Mouse (Mus musculus) heart, embryonic 15.5 days (tissue): ENCODE results near the gene Pla2r1. TPM values are rescaled to one million over a fixed set of nuclear protein-coding genes. Genes with fewer than 3 reads are reported as not detected.

Source experiments
- ATAC-seq: fragments of 200-750 bp; cut with Nextera tagmentation; replicated peaks from 2 replicates; pipeline ENCODE4 v1.8.0; 2017; ENCODE audit warnings: low read depth, moderate TSS enrichment; ENCODE audit not compliant: insufficient number of reproducible peaks, insufficient read depth, low FRiP score
- H3K27ac ChIP-seq: fragments of 300-500 bp; sonication (generic); 2 replicates; pipeline ENCODE4 v1.5.1; 2015; ENCODE audit warnings: mild to moderate bottlenecking, inconsistent platforms
- H3K27me3 ChIP-seq: fragments of 300-500 bp; sonication (generic); 2 replicates; pipeline ENCODE4 v1.6.1; 2015; ENCODE audit warnings: inconsistent platforms
- H3K36me3 ChIP-seq: fragments of 300-500 bp; sonication (generic); 2 replicates; pipeline ENCODE4 v1.6.1; 2015; ENCODE audit warnings: mild to moderate bottlenecking, inconsistent platforms
- H3K4me1 ChIP-seq: fragments of 300-500 bp; sonication (generic); replicated peaks from 2 replicates; pipeline ENCODE4 v1.6.1; 2015; ENCODE audit warnings: inconsistent platforms
- H3K4me2 ChIP-seq: fragments of 300-500 bp; sonication (generic); 2 replicates; pipeline ENCODE4 v1.6.1; 2015; ENCODE audit warnings: inconsistent platforms, mild to moderate bottlenecking, moderate library complexity
- H3K4me3 ChIP-seq: fragments of 300-500 bp; sonication (generic); 2 replicates; pipeline ENCODE4 v1.5.1; 2015; ENCODE audit warnings: mild to moderate bottlenecking, inconsistent platforms
- H3K9ac ChIP-seq: fragments of 300-500 bp; sonication (generic); 2 replicates; pipeline ENCODE4 v1.6.1; 2015; ENCODE audit warnings: mild to moderate bottlenecking, inconsistent platforms
- H3K9me3 ChIP-seq: fragments of 300-500 bp; sonication (generic); replicated peaks from 2 replicates; pipeline ENCODE4 v1.6.1; 2016; ENCODE audit warnings: inconsistent platforms
- WGBS: fragments of 180-500 bp; shearing (Covaris S2); methylation state at CpG from one replicate; pipeline ENCODE4 v1.1.7; 2015; ENCODE audit warnings: mixed read lengths; 5-methylcytosine and 5-hydroxymethylcytosine counted together
- polyA plus RNA-seq: library from polyadenylated mRNA; unstranded; fragments of >200 nt; fragmentation: Nextera tagmentation; extraction: Ambion mirVana; gene quantifications from 2 replicates; pipeline ENCODE4 v1.2.1, GENCODE M21; 2015

The Pla2r1 gene
- 1.3 TPM in 2 replicates for polyA plus RNA-seq

GRCm38 (mm10) chr2:60552902-60553682 lies at the start of gene Pla2r1:
Gene Pla2r1, minus strand, starts transcription at chr2:60553308.
- Histone ChIP-seq H3K9me3 (no peaks in the 10 kb centered on the region), H3K27me3 (no peaks in the 10 kb centered on the region), H3K4me2 (peak within 1 kb of the TSS; percentile 96), H3K36me3 (no peaks in the 10 kb centered on the region), H3K4me3 (peak within 1 kb of the TSS; percentile 58), H3K4me1 (peaks cover 14% of the 10 kb centered on the region), H3K27ac (no peak within 1 kb of the TSS), H3K9ac (peak within 1 kb of the TSS; percentile 59)
- WGBS, result 5% methylated on average over 33 of the region's 33 CpGs
- ATAC-seq, result no peak; the same call in 1 of the 2 replicates

- H3K9ac ChIP-seq, result no peak overlapping the region
- no peaks in the 10 kb centered on the region for H3K9me3 ChIP-seq
- no peak for ATAC-seq
- H3K27me3 ChIP-seq, result no peaks in the 10 kb centered on the region
- no peak overlapping the region for H3K4me2 ChIP-seq
- H3K36me3 ChIP-seq, result no peaks in the 10 kb centered on the region
- no peak overlapping the region for H3K4me3 ChIP-seq
- H3K4me1 ChIP-seq, result no peaks in the 10 kb centered on the region
- 73% methylated on average over 2 of the region's 2 CpGs for WGBS
- H3K27ac ChIP-seq, result no peak overlapping the region
Observed at GRCm38 (mm10) chr2:60601326-60601725, 48.2 kb upstream of the Pla2r1 start.

GRCm38 (mm10) chr2:60600863-60601262 lies 47.8 kb upstream of the Pla2r1 start:
- Histone ChIP-seq H3K9me3 (no peaks in the 10 kb centered on the region), H3K4me2 (no peak overlapping the region), H3K27ac (no peak overlapping the region), H3K4me1 (no peaks in the 10 kb centered on the region), H3K27me3 (no peaks in the 10 kb centered on the region), H3K36me3 (no peaks in the 10 kb centered on the region), H3K9ac (no peak overlapping the region), H3K4me3 (no peak overlapping the region)
- WGBS, result 75% methylated on average over 2 of the region's 2 CpGs
- no peak for ATAC-seq

- no peak overlapping the region for H3K9ac ChIP-seq
- H3K36me3 ChIP-seq, result no peaks in the 10 kb centered on the region
- 79% methylated on average over 4 of the region's 4 CpGs for WGBS
- ATAC-seq, result no peak
- H3K4me3 ChIP-seq, result no peak overlapping the region
- H3K9me3 ChIP-seq, result no peaks in the 10 kb centered on the region
- H3K27ac ChIP-seq, result no peak overlapping the region
- H3K27me3 ChIP-seq, result no peaks in the 10 kb centered on the region
- H3K4me1 ChIP-seq, result no peaks in the 10 kb centered on the region
- H3K4me2 ChIP-seq, result no peak overlapping the region
Observed at GRCm38 (mm10) chr2:60583416-60583815, 30.3 kb upstream of the Pla2r1 start.

- H3K27me3 ChIP-seq, result no peaks in the 10 kb centered on the region
- no peak overlapping the region for H3K27ac ChIP-seq
- no peaks in the 10 kb centered on the region for H3K36me3 ChIP-seq
- H3K4me2 ChIP-seq, result no peak overlapping the region
- no peak for ATAC-seq
- no peak overlapping the region for H3K4me3 ChIP-seq
- 54% methylated on average over 4 of the region's 4 CpGs for WGBS
- no peaks in the 10 kb centered on the region for H3K9me3 ChIP-seq
- H3K4me1 ChIP-seq, result peaks cover 14% of the 10 kb centered on the region
- no peak overlapping the region for H3K9ac ChIP-seq
Observed at GRCm38 (mm10) chr2:60554561-60554960, 1.5 kb upstream of the Pla2r1 start.

- WGBS, result 34% methylated on average over 21 of the region's 21 CpGs
- Histone ChIP-seq H3K4me1 (peaks cover 14% of the 10 kb centered on the region), H3K4me3 (peak overlapping the region; percentile 58), H3K36me3 (no peaks in the 10 kb centered on the region), H3K4me2 (peak overlapping the region; percentile 96), H3K9ac (peak overlapping the region; percentile 59), H3K9me3 (no peaks in the 10 kb centered on the region), H3K27ac (no peak overlapping the region), H3K27me3 (no peaks in the 10 kb centered on the region)
- no peak for ATAC-seq
Observed at GRCm38 (mm10) chr2:60552177-60552901, 769 bp downstream of the Pla2r1 start.

- Histone ChIP-seq H3K4me1 (peaks cover 14% of the 10 kb centered on the region), H3K9me3 (no peaks in the 10 kb centered on the region)
Observed at GRCm38 (mm10) chr2:60551673-60552072, 1.4 kb downstream of the Pla2r1 start.

GRCm38 (mm10) chr2:60550521-60550920 lies 2.6 kb downstream of the Pla2r1 start:
- WGBS, result 92% methylated on average over 8 of the region's 8 CpGs
- H3K9ac ChIP-seq, result no peak overlapping the region
- H3K4me1 ChIP-seq, result peaks cover 14% of the 10 kb centered on the region
- H3K36me3 ChIP-seq, result no peaks in the 10 kb centered on the region
- no peak overlapping the region for H3K4me2 ChIP-seq
- no peaks in the 10 kb centered on the region for H3K27me3 ChIP-seq
- H3K4me3 ChIP-seq, result no peak overlapping the region
- no peaks in the 10 kb centered on the region for H3K9me3 ChIP-seq
- ATAC-seq, result no peak
- no peak overlapping the region for H3K27ac ChIP-seq

More at GRCm38 (mm10) chr2:60551673-60552072, 1.4 kb downstream of the Pla2r1 start:
- no peak overlapping the region for H3K9ac ChIP-seq
- H3K27me3 ChIP-seq, result no peaks in the 10 kb centered on the region
- H3K27ac ChIP-seq, result no peak overlapping the region
- no peak for ATAC-seq
- H3K4me2 ChIP-seq, result no peak overlapping the region
- H3K4me3 ChIP-seq, result no peak overlapping the region
- 23% methylated on average over 2 of the region's 2 CpGs for WGBS
- no peaks in the 10 kb centered on the region for H3K36me3 ChIP-seq

GRCm38 (mm10) chr2:60549851-60550250 lies 3.3 kb downstream of the Pla2r1 start:
- H3K9me3 ChIP-seq, result no peaks in the 10 kb centered on the region
- peaks cover 14% of the 10 kb centered on the region for H3K4me1 ChIP-seq
- H3K9ac ChIP-seq, result no peak overlapping the region
- no peaks in the 10 kb centered on the region for H3K36me3 ChIP-seq
- no peak overlapping the region for H3K4me2 ChIP-seq
- no peak for ATAC-seq
- WGBS, result 86% methylated on average over 2 of the region's 2 CpGs
- no peaks in the 10 kb centered on the region for H3K27me3 ChIP-seq
- no peak overlapping the region for H3K4me3 ChIP-seq
- no peak overlapping the region for H3K27ac ChIP-seq

- Histone ChIP-seq H3K9me3 (no peaks in the 10 kb centered on the region), H3K4me2 (no peak overlapping the region), H3K4me1 (no peaks in the 10 kb centered on the region), H3K36me3 (no peaks in the 10 kb centered on the region), H3K27me3 (no peaks in the 10 kb centered on the region), H3K9ac (no peak overlapping the region), H3K27ac (no peak overlapping the region), H3K4me3 (no peak overlapping the region)
- ATAC-seq, result no peak
- 87% methylated on average over 4 of the region's 4 CpGs for WGBS
Observed at GRCm38 (mm10) chr2:60546082-60546481, 7.0 kb downstream of the Pla2r1 start.

GRCm38 (mm10) chr2:60544006-60544405 lies 9.1 kb downstream of the Pla2r1 start:
- 70% methylated on average over 5 of the region's 5 CpGs for WGBS
- Histone ChIP-seq H3K4me1 (no peaks in the 10 kb centered on the region), H3K9ac (no peak overlapping the region), H3K9me3 (no peaks in the 10 kb centered on the region), H3K27me3 (no peaks in the 10 kb centered on the region), H3K4me3 (no peak overlapping the region), H3K4me2 (no peak overlapping the region), H3K27ac (no peak overlapping the region), H3K36me3 (no peaks in the 10 kb centered on the region)
- no peak for ATAC-seq
